Mouse (Mus musculus) MEL (cell line): ENCODE results near the gene Iqschfp. TPM values are rescaled to one million over a fixed set of nuclear protein-coding genes. Genes with fewer than 3 reads are reported as not detected.

ENCODE experiments used
- DNase-seq: peaks from one replicate; pipeline ENCODE4 v3.0.0; 2011; ENCODE audit warnings: low read depth, low spot score
- H3K27ac ChIP-seq: 2 replicates; pipeline ENCODE4 v1.5.1; 2012; ENCODE audit warnings: low read depth, mild to moderate bottlenecking, control low read depth, low read length, moderate library complexity; ENCODE audit not compliant: control insufficient read depth
- H3K27me3 ChIP-seq, 2 experiments: fragments of 150-350 bp in 1 of 2; sonication (generic) in 1 of 2; 2 replicates each; pipeline ENCODE4 v1.6.1; 2012; ENCODE audit warnings: low read length in 2 of 2, mild to moderate bottlenecking in 2 of 2, improper control_type of control experiment in 1 of 2, moderate library complexity in 1 of 2; ENCODE audit not compliant: insufficient read depth in 2 of 2, control insufficient read depth in 1 of 2
- H3K36me3 ChIP-seq, 2 experiments: 2 replicates each; pipeline ENCODE4 v1.6.1; 2012 to 2014; ENCODE audit warnings: low read length in 2 of 2, improper control_type of control experiment in 1 of 2, inconsistent platforms in 1 of 2, mild to moderate bottlenecking in 1 of 2; ENCODE audit not compliant: insufficient read depth in 2 of 2, control insufficient read depth in 1 of 2
- H3K4me1 ChIP-seq, 2 experiments: fragments of 150-350 bp in 1 of 2; sonication (generic) in 1 of 2; 2 replicates each; pipeline ENCODE4 v1.6.1; 2012; ENCODE audit warnings: low read length in 2 of 2, improper control_type of control experiment in 1 of 2, mild to moderate bottlenecking in 1 of 2; ENCODE audit not compliant: insufficient read depth in 2 of 2, control insufficient read depth in 1 of 2
- H3K4me3 ChIP-seq, 2 experiments: fragments of 150-350 bp in 1 of 2; sonication (generic) in 1 of 2; 2 replicates each; pipeline ENCODE4 v1.5.1; 2012; ENCODE audit warnings: low read depth in 2 of 2, low read length in 2 of 2, mild to moderate bottlenecking in 2 of 2, moderate library complexity in 2 of 2, control low read depth in 1 of 2, improper control_type of control experiment in 1 of 2; ENCODE audit not compliant: control insufficient read depth in 1 of 2, insufficient read depth in 1 of 2
- H3K79me2 ChIP-seq: 2 replicates; pipeline ENCODE4 v1.6.1; 2012; ENCODE audit warnings: mild to moderate bottlenecking, low read length, moderate library complexity; ENCODE audit not compliant: control insufficient read depth, poor library complexity, insufficient read depth
- H3K9ac ChIP-seq: 2 replicates; pipeline ENCODE4 v1.6.1; 2012; ENCODE audit warnings: low read depth, mild to moderate bottlenecking, control low read depth, low read length, moderate library complexity; ENCODE audit not compliant: control insufficient read depth, poor library complexity, severe bottlenecking
- H3K9me3 ChIP-seq: fragments of 150-350 bp; sonication (generic); replicated peaks from 2 replicates; pipeline ENCODE4 v1.6.1; 2012; ENCODE audit warnings: mild to moderate bottlenecking, low read length, improper control_type of control experiment, moderate library complexity; ENCODE audit not compliant: insufficient read depth
- CHD1 ChIP-seq: IDR thresholded peaks from 2 replicates; pipeline ENCODE4 v1.6.1; 2012; ENCODE audit warnings: low read depth, mild to moderate bottlenecking, inconsistent platforms, low read length, improper control_type of control experiment
- CTCF ChIP-seq, 3 experiments: IDR thresholded peaks in 2 of 3; conservative IDR thresholded peaks in 1 of 3; 2 replicates each; pipeline ENCODE4 v1.5.1; 2011 to 2012; ENCODE audit warnings: low read length in 3 of 3, low read depth in 2 of 3, mild to moderate bottlenecking in 2 of 3, improper control_type of control experiment in 1 of 3, inconsistent platforms in 1 of 3, mixed read lengths in 1 of 3, moderate library complexity in 1 of 3; ENCODE audit not compliant: control insufficient read depth in 1 of 3, insufficient read depth in 1 of 3, poor library complexity in 1 of 3, severe bottlenecking in 1 of 3
- EP300 ChIP-seq, 2 experiments: IDR thresholded peaks; 2 replicates each; pipeline ENCODE4 v1.6.1; 2011; ENCODE audit warnings: improper control_type of control experiment in 2 of 2, low read length in 2 of 2, low read depth in 1 of 2, mild to moderate bottlenecking in 1 of 2
- GABPA ChIP-seq: IDR thresholded peaks from 2 replicates; pipeline ENCODE4 v1.6.1; 2012; ENCODE audit warnings: low read depth, mild to moderate bottlenecking, inconsistent platforms, low read length, improper control_type of control experiment, moderate library complexity
- KAT2A ChIP-seq: conservative IDR thresholded peaks from 2 replicates; pipeline ENCODE4 v1.6.1; 2012; ENCODE audit warnings: low read depth, low read length, improper control_type of control experiment, inconsistent platforms
- MAX ChIP-seq: IDR thresholded peaks from 2 replicates; pipeline ENCODE4 v1.6.1; 2011; ENCODE audit warnings: low read length, improper control_type of control experiment
- MAZ ChIP-seq: IDR thresholded peaks from 2 replicates; pipeline ENCODE4 v1.6.1; 2012; ENCODE audit warnings: low read depth, mild to moderate bottlenecking, inconsistent platforms, low read length, improper control_type of control experiment
- MEF2A ChIP-seq: IDR thresholded peaks from 2 replicates; pipeline ENCODE4 v1.6.1; 2014; ENCODE audit warnings: low read depth, mild to moderate bottlenecking, inconsistent platforms, low read length, improper control_type of control experiment; ENCODE audit not compliant: poor library complexity, insufficient replicate concordance, severe bottlenecking; ENCODE audit errors: extremely low read depth
- MXI1 ChIP-seq: IDR thresholded peaks from 2 replicates; pipeline ENCODE4 v1.6.1; 2011; ENCODE audit warnings: mild to moderate bottlenecking, low read depth, low read length, improper control_type of control experiment
- MYB ChIP-seq: IDR thresholded peaks from 2 replicates; pipeline ENCODE4 v1.6.1; 2011; ENCODE audit warnings: mild to moderate bottlenecking, low read depth, low read length, improper control_type of control experiment
- NELFE ChIP-seq: IDR thresholded peaks from 2 replicates; pipeline ENCODE4 v1.6.1; 2011; ENCODE audit warnings: low read depth, low read length, improper control_type of control experiment
- POLR2A ChIP-seq, 2 experiments: IDR thresholded peaks; 2 replicates each; pipeline ENCODE4 v1.6.1; 2011 to 2012; ENCODE audit warnings: low read length in 2 of 2, mild to moderate bottlenecking in 2 of 2, control low read depth in 1 of 2, improper control_type of control experiment in 1 of 2, low read depth in 1 of 2, moderate library complexity in 1 of 2; ENCODE audit not compliant: control insufficient read depth in 1 of 2, insufficient read depth in 1 of 2, poor library complexity in 1 of 2
- POLR2AphosphoS5 ChIP-seq: IDR thresholded peaks from 2 replicates; pipeline ENCODE4 v1.6.1; 2012; ENCODE audit warnings: low read depth, borderline replicate concordance, mild to moderate bottlenecking, inconsistent platforms, low read length, moderate library complexity, mixed read lengths
- SIN3A ChIP-seq: IDR thresholded peaks from 2 replicates; pipeline ENCODE4 v1.6.1; 2012; ENCODE audit warnings: low read length, improper control_type of control experiment, inconsistent platforms
- SMC3 ChIP-seq: IDR thresholded peaks from 2 replicates; pipeline ENCODE4 v1.6.1; 2011; ENCODE audit warnings: low read depth, low read length, improper control_type of control experiment
- TBP ChIP-seq: IDR thresholded peaks from 2 replicates; pipeline ENCODE4 v1.8.0; 2011; ENCODE audit warnings: low read depth, low read length, improper control_type of control experiment
- TCF12 ChIP-seq: IDR thresholded peaks from 2 replicates; pipeline ENCODE4 v1.6.1; 2014; ENCODE audit warnings: low read depth, mild to moderate bottlenecking, inconsistent platforms, low read length, improper control_type of control experiment, moderate library complexity
- USF1 ChIP-seq: IDR thresholded peaks from 2 replicates; pipeline ENCODE4 v1.6.1; 2014; ENCODE audit warnings: low read depth, mild to moderate bottlenecking, inconsistent platforms, low read length, improper control_type of control experiment, moderate library complexity
- USF2 ChIP-seq, 2 experiments: IDR thresholded peaks; 2 replicates each; pipeline ENCODE4 v1.6.1; 2011 to 2012; ENCODE audit warnings: improper control_type of control experiment in 2 of 2, low read length in 2 of 2, borderline replicate concordance in 1 of 2, inconsistent platforms in 1 of 2, low read depth in 1 of 2, mild to moderate bottlenecking in 1 of 2; ENCODE audit not compliant: insufficient read depth in 1 of 2
- ZC3H11A ChIP-seq: IDR thresholded peaks from 2 replicates; pipeline ENCODE4 v1.6.1; 2012; ENCODE audit warnings: low read depth, mild to moderate bottlenecking, inconsistent platforms, low read length, improper control_type of control experiment
- polyA plus RNA-seq, 2 experiments: library from polyadenylated mRNA; stranded (reverse) in 1 of 2; unstranded in 1 of 2; fragments of >175 nt in 1 of 2; fragments of >200 nt in 1 of 2; gene quantifications; 2 replicates each; pipeline versions ENCODE4 v1.2.1 to v1.2.4; 2012; ENCODE audit warnings: low replicate concordance in 2 of 2, low read depth in 1 of 2; ENCODE audit not compliant: insufficient read length in 2 of 2, insufficient read depth in 1 of 2, missing spikeins in 1 of 2
- total RNA-seq: library from RNA; depleted of rRNA; stranded (reverse); fragments of 300-350 nt; gene quantifications from 2 replicates; pipeline ENCODE4 v1.2.3, GENCODE M21; 2012

Iqschfp gene
- total and polyA plus RNA-seq, 3 experiments: not detected

- Histone ChIP-seq H3K27me3 (no peaks in the 10 kb centered on the region), H3K4me3 (no peak overlapping the region), H3K9me3 (no peaks in the 10 kb centered on the region), H3K9ac (no peak overlapping the region), H3K36me3 (no peaks in the 10 kb centered on the region), H3K4me1 (no peaks in the 10 kb centered on the region), H3K79me2 (no peaks in the 10 kb centered on the region), H3K27ac (no peak overlapping the region)
- TF ChIP-seq KAT2A (no peak), TCF12 (no peak), CHD1 (no peak), USF1 (no peak), SIN3A (no peak), USF2 (IDR thresholded peaks at IDR 0.05; ENCODE audit: borderline replicate concordance in 1 of 2, insufficient read depth in 1 of 2, low read depth in 1 of 2, low read length in 2 of 2) (no peak), MAX (no peak), MEF2A (no peak), GABPA (no peak), MXI1 (no peak), MAZ (no peak)
- no peak for DNase-seq
Measured at GRCm38 (mm10) chr3:68262304-68262703, 370.3 kb downstream of the Iqschfp start.

DNA sequence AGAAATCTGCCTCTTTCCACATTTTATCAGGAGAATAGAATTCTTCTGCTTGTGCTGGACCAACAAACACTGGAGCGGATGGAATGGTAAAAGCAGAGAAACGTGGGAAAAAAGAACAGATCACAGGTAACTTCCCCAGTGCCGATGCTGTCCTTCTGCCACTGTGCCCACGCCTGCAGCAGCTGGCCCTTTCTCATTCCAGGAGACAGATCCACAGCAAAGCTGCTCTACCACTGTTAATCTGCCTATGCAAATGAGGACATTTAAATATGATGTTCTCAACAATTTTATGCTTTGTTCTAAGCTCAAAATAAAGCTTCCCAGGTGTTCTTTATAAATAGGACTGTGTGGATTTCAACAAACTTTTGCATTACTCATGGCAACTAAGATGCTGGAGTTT is 375.9 kb downstream of the Iqschfp start:
- H3K4me3 ChIP-seq: no peak overlapping the region
- TF ChIP-seq MYB (no peak), TBP (no peak), MEF2A (no peak), SMC3 (no peak), NELFE (no peak), POLR2AphosphoS5 (no peak), KAT2A (no peak), EP300 (IDR thresholded peaks at IDR 0.05; ENCODE audit: low read depth in 1 of 2, low read length in 2 of 2) (no peak), TCF12 (no peak), CTCF (IDR thresholded peaks at IDR 0.05 in 2 of 3, conservative IDR thresholded peaks at IDR 0.05 in 1 of 3; ENCODE audit: control insufficient read depth in 1 of 3, insufficient read depth in 1 of 3, low read depth in 2 of 3, low read length in 3 of 3, poor library complexity in 1 of 3, severe bottlenecking in 1 of 3) (no peak), POLR2A (IDR thresholded peaks at IDR 0.05; ENCODE audit: control insufficient read depth in 1 of 2, insufficient read depth in 1 of 2, low read depth in 1 of 2, low read length in 2 of 2, poor library complexity in 1 of 2) (no peak), MAX (no peak), ZC3H11A (no peak), USF1 (no peak)
- TF ChIP-seq, all 39 proteins: peak for 0
- Histone ChIP-seq H3K36me3 (no peaks in the 10 kb centered on the region), H3K27me3 (no peaks in the 10 kb centered on the region), H3K4me1 (no peaks in the 10 kb centered on the region), H3K79me2 (no peaks in the 10 kb centered on the region), H3K9me3 (no peaks in the 10 kb centered on the region), H3K9ac (no peak overlapping the region), H3K27ac (no peak overlapping the region)
- no peak for DNase-seq
